Mouse (Mus musculus): ENCODE measurements around the gene Sema3f.

GRCm38 (mm10) chr9:107702606-107703185, 7.6 kb downstream of the Sema3f start:
- TF ChIP-seq CTCF (IDR thresholded peaks at IDR 0.05; ENCODE audit: borderline replicate concordance, control insufficient read depth, extremely low read depth, insufficient read depth, low read length, poor library complexity) (no peak), POLR2A (IDR thresholded peaks at IDR 0.05; ENCODE audit: control insufficient read depth, extremely low read depth, insufficient read depth, low read length, poor library complexity) (no peak)
